Mouse (Mus musculus) fat pad, adult 2 months (tissue): ENCODE data around the gene Oas1e.

ENCODE experiments used
- DNase-seq: peaks from one replicate; pipeline ENCODE4 v3.0.0-alpha.2; 2011; ENCODE audit warnings: low read depth, low spot score; ENCODE audit errors: extremely low read depth

Gene Oas1e

GRCm38 (mm10) chr5:120777478-120777877 is 17.9 kb downstream of the Oas1e start, which contains the start of gene Oas3:
Oas3 (minus strand) TSS chr5:120777661.
- no peak for DNase-seq

GRCm38 (mm10) chr5:120776801-120777200 is 18.5 kb downstream of the Oas1e start:
- DNase-seq: no peak

GRCm38 (mm10) chr5:120775287-120775985 is 19.9 kb downstream of the Oas1e start:
- DNase-seq: no peak

DNA sequence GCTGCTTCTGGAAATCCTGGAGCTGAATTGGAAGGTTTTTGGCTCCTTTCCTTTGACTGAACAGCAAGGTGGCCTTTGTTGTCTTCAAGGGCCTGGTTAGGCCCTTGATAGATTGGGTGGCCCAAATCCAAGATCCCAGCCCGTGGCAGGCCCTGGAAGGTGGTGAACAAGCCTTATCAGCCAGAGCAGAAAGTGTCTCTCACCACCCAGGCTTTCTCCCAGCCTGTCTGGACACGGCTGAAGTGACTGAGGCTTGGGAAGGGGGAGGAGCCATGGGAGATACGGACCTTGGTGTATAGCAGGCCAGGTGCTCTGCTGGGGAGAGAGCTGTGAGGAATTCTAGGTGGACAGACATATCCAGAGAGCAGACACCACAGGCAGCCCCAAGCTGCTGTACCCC is 25.9 kb downstream of the Oas1e start:
- no peak for DNase-seq

GRCm38 (mm10) chr5:120765010-120765409 is 30.3 kb downstream of the Oas1e start:
- DNase-seq: no peak

DNA sequence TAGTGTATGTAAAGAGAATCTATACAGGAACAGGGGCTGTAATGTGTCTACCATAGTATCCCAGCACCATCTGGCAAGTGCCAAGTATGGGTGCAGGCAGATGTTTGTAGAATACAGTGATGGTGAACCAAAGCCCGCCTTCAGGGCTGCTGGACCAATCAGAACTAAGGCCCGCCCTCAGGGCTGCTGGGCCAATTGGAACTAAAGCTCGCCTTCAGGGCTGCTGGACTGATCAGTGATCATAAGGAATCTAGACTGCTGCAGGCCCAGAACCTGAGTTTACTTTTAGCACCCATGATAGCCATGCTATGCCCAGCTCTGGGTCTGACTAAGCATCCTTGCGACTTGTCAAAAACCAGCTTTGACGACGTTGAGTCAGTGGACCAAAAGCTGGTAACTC is 33.4 kb downstream of the Oas1e start:
- DNase-seq: no peak

DNA sequence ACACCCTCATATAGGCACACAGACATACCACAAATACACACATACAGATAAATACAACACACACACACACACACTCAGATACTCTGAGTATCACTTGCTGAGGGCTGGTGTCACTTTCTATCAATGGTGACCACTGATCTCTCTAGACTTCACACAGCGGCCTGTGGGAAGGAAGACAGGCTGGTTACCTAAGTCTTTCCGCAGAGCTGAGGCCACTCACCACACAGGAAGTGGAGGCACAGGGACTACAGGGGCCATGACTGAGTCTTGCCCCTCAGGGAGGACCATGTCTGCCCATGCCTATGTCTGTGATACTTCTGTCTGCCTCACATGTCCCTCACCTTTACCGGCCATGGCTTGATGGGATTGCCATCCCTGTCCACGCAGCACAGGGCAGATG is 41.1 kb downstream of the Oas1e start:
- DNase-seq: no peak

DNA sequence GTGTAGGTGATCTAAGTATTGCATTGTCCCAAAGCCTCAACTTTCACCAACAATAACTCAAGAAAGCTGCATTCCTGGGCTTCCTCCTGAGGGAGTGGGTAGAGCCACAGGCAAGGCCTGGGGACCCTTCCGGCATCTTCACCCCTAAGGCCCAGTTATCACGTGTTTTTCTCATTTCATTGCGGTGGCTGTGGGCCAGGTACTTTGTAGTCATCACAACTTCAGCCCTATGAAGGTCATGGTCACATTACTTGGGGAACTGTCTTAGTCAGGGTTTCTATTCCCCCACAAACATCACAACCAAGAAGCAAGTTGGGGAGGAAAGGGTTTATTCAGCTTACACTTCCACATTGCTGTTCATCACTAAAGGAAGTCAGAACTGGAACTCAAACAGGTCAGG is 42.5 kb downstream of the Oas1e start:
- no peak for DNase-seq

GRCm38 (mm10) chr5:120751206-120751605 is 44.1 kb downstream of the Oas1e start:
- no peak for DNase-seq

DNA sequence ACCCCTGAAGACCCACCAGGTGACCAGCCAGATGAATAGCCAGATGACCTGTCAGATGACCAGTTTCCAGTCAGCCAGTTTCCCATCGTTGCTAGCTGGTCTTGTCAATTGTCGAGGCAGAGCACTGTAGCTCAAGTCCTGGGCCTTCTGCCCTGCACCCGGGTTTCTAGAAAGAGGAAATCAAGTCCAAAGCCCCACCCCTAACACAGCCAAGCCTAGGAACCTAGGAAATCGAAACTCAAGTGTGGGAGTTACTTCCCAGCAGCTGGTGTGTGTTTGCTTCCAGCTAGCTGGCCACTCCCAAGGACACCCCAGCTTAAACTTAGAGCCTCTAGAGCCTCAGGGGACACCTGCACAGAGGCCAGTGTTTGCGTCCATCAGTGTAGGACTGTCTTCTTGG is 45.6 kb downstream of the Oas1e start, which contains the start of gene Oas2:
TSS of gene Oas2 (minus strand) at position 166 of the 400 bp plus-strand sequence.
- no peak for DNase-seq

GRCm38 (mm10) chr5:120746451-120746850 is 48.9 kb downstream of the Oas1e start:
- no peak for DNase-seq

- no peak for DNase-seq
These were observed 53.2 kb downstream of the Oas1e start for GRCm38 (mm10) chr5:120742125-120742524.
